Mouse (Mus musculus): Measurements from ENCODE around the gene Rpl5. TPM values are rescaled to one million over a fixed set of nuclear protein-coding genes. Genes with fewer than 3 reads are reported as not detected.
"Not testable (repeated sequence)": the region's sequence is repeated elsewhere in the genome, so short reads cannot be mapped to it uniquely, and the experiment has no call there.

Rpl5 gene
- polyA plus RNA-seq, 1 experiment from 2014 or later: 62.5 TPM

GRCm38 (mm10) chr5:107891515-107891914, 8.8 kb upstream of the Rpl5 start:
- not testable (repeated sequence) for H3K9ac ChIP-seq (ENCODE audit: low read depth, low read length); H3K27me3 ChIP-seq (ENCODE audit: control insufficient read depth, insufficient read depth, low read depth, low read length); H3K36me3 ChIP-seq (ENCODE audit: control insufficient read depth, insufficient read depth, low read length); H3K9me3 ChIP-seq (replicated peaks; ENCODE audit: control insufficient read depth, low read length, poor library complexity, severe bottlenecking); ATAC-seq; H3K4me2 ChIP-seq (ENCODE audit: low read length); H3K4me3 ChIP-seq (ENCODE audit: low read depth, low read length); H3K4me1 ChIP-seq (ENCODE audit: control insufficient read depth, insufficient read depth, low read length); H3K27ac ChIP-seq (ENCODE audit: low read length)
- no CpG with 5 or more reads among the region's 1 CpGs for WGBS

DNA sequence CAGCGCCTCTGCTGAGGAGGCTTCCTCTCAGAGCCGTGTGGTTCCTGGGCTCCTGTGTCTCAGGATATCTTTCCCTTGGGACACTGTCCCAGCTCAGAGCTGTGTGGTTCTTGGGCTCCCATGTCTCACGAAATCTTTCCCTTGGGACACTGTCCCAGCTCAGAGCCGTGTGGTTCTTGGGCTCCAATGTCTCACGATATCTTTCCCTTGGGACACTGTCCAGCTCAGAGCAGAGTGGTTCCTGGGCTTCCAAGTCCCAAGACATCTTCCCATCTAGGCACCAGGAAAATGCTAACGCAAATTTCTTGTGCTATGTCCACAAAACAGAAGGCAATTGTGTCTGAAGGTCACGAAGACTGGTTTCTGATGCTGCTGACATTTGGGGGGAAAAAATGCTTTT, 5.6 kb upstream of the Rpl5 start:
- H3K9ac ChIP-seq (ENCODE audit: low read depth, low read length): no peak overlapping the region
- H3K27ac ChIP-seq (ENCODE audit: low read length): no peak overlapping the region
- H3K4me1 ChIP-seq (ENCODE audit: control insufficient read depth, insufficient read depth, low read length): no peaks in the 10 kb centered on the region
- H3K27me3 ChIP-seq (ENCODE audit: control insufficient read depth, insufficient read depth, low read depth, low read length): no peaks in the 10 kb centered on the region
- no peak overlapping the region for H3K4me2 ChIP-seq (ENCODE audit: low read length)
- no peak for ATAC-seq
- H3K36me3 ChIP-seq (ENCODE audit: control insufficient read depth, insufficient read depth, low read length): no peaks in the 10 kb centered on the region
- no peaks in the 10 kb centered on the region for H3K9me3 ChIP-seq (replicated peaks; ENCODE audit: control insufficient read depth, low read length, poor library complexity, severe bottlenecking)
- H3K4me3 ChIP-seq (ENCODE audit: low read depth, low read length): no peak overlapping the region
- WGBS: 73% methylated on average over 7 of the region's 7 CpGs

DNA sequence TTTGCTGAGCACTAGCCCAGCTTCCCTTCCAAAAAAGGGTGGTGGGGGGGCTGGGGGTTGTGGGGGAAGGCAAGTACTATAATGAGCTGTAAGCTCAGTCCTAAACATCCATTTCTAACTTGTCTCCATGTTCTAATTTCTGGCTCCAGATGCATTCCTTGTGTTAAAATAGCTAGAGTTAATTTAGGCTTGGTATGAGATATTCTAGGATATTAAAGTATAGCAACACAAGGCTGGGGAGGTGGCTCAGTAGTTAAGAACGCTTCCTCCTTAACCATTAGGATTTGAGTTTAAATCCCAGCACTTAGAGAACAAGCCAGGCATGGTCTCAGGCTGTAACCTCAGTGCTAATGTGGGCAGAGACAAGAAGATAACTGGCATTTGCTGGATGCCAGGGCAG, 4.0 kb upstream of the Rpl5 start:
- WGBS: 69% methylated on average over 1 of the region's 1 CpGs
- no peak overlapping the region for H3K9ac ChIP-seq (ENCODE audit: low read depth, low read length)
- ATAC-seq: no peak
- H3K27ac ChIP-seq (ENCODE audit: low read length): no peak overlapping the region
- no peaks in the 10 kb centered on the region; the same call in 1 of the 2 replicates for H3K4me1 ChIP-seq (ENCODE audit: control insufficient read depth, insufficient read depth, low read length)
- H3K4me3 ChIP-seq (ENCODE audit: low read depth, low read length): no peak overlapping the region
- H3K27me3 ChIP-seq (ENCODE audit: control insufficient read depth, insufficient read depth, low read depth, low read length): no peaks in the 10 kb centered on the region
- no peak overlapping the region for H3K4me2 ChIP-seq (ENCODE audit: low read length)
- no peaks in the 10 kb centered on the region for H3K36me3 ChIP-seq (ENCODE audit: control insufficient read depth, insufficient read depth, low read length)
- no peaks in the 10 kb centered on the region for H3K9me3 ChIP-seq (replicated peaks; ENCODE audit: control insufficient read depth, low read length, poor library complexity, severe bottlenecking)

- H3K27ac ChIP-seq (ENCODE audit: low read length): peak overlapping the region; percentile 90
- H3K9ac ChIP-seq (ENCODE audit: low read depth, low read length): peak overlapping the region; percentile 93
- peak overlapping the region; percentile 81 for H3K4me2 ChIP-seq (ENCODE audit: low read length)
- peak overlapping the region; percentile 84 for H3K4me3 ChIP-seq (ENCODE audit: low read depth, low read length)
- H3K9me3 ChIP-seq (replicated peaks; ENCODE audit: control insufficient read depth, low read length, poor library complexity, severe bottlenecking): no peaks in the 10 kb centered on the region
- peaks cover 20% of the 10 kb centered on the region for H3K36me3 ChIP-seq (ENCODE audit: control insufficient read depth, insufficient read depth, low read length)
- peak; percentile 38; the same call in 1 of the 2 replicates for ATAC-seq
- no peaks in the 10 kb centered on the region for H3K27me3 ChIP-seq (ENCODE audit: control insufficient read depth, insufficient read depth, low read depth, low read length)
- H3K4me1 ChIP-seq (ENCODE audit: control insufficient read depth, insufficient read depth, low read length): peaks cover 14% of the 10 kb centered on the region
- 1% methylated on average over 23 of the region's 23 CpGs for WGBS
Observed at GRCm38 (mm10) chr5:107901014-107901615, 813 bp downstream of the Rpl5 start.

- no peaks in the 10 kb centered on the region for H3K27me3 ChIP-seq (ENCODE audit: control insufficient read depth, insufficient read depth, low read depth, low read length)
- 85% methylated on average over 3 of the region's 3 CpGs for WGBS
- H3K36me3 ChIP-seq (ENCODE audit: control insufficient read depth, insufficient read depth, low read length): peaks cover 42% of the 10 kb centered on the region
Observed at GRCm38 (mm10) chr5:107904325-107904724, 4.0 kb downstream of the Rpl5 start.

DNA sequence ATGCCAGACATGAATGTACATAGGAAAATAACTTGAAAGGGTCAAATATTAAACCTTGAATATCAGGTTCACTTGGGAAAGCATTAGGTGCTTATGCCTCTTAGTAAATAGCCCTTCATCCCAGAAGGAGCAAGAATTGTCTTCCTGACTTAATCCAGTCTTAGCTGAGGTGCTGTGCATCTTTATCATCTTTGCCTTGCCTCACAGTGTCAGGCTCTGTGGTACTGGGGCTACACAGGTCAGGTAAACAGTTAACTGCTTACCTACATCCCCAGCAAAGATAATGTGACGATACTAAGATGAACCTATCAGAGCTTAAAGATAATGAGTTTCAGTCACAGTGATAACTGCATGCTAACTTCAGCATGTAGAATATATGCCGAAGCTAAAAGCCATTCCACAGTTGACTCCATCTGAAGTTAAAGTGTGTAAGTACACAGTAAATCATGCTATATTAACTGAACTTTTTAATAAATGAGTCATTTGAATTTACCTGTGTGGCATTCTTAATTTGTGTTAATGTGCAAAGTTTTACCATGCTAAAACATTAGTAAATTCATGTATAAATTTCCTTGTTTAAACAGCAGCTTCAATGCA, 8.3 kb downstream of the Rpl5 start:
- H3K9ac ChIP-seq (ENCODE audit: low read depth, low read length): no peak overlapping the region
- no peak overlapping the region for H3K4me2 ChIP-seq (ENCODE audit: low read length)
- H3K4me3 ChIP-seq (ENCODE audit: low read depth, low read length): no peak overlapping the region
- no peak for ATAC-seq
- 95% methylated on average over 2 of the region's 2 CpGs for WGBS
- H3K27ac ChIP-seq (ENCODE audit: low read length): no peak overlapping the region
- H3K36me3 ChIP-seq (ENCODE audit: control insufficient read depth, insufficient read depth, low read length): peaks cover 44% of the 10 kb centered on the region
- H3K9me3 ChIP-seq (replicated peaks; ENCODE audit: control insufficient read depth, low read length, poor library complexity, severe bottlenecking): no peaks in the 10 kb centered on the region
- H3K27me3 ChIP-seq (ENCODE audit: control insufficient read depth, insufficient read depth, low read depth, low read length): no peaks in the 10 kb centered on the region
- H3K4me1 ChIP-seq (ENCODE audit: control insufficient read depth, insufficient read depth, low read length): no peaks in the 10 kb centered on the region

More at GRCm38 (mm10) chr5:107904325-107904724, 4.0 kb downstream of the Rpl5 start:
- no peak for ATAC-seq
- Histone ChIP-seq H3K9me3 (replicated peaks; ENCODE audit: control insufficient read depth, low read length, poor library complexity, severe bottlenecking) (no peaks in the 10 kb centered on the region), H3K4me3 (ENCODE audit: low read depth, low read length) (no peak overlapping the region), H3K27ac (ENCODE audit: low read length) (no peak overlapping the region), H3K4me1 (ENCODE audit: control insufficient read depth, insufficient read depth, low read length) (peaks cover 14% of the 10 kb centered on the region), H3K9ac (ENCODE audit: low read depth, low read length) (no peak overlapping the region), H3K4me2 (ENCODE audit: low read length) (no peak overlapping the region)

DNA sequence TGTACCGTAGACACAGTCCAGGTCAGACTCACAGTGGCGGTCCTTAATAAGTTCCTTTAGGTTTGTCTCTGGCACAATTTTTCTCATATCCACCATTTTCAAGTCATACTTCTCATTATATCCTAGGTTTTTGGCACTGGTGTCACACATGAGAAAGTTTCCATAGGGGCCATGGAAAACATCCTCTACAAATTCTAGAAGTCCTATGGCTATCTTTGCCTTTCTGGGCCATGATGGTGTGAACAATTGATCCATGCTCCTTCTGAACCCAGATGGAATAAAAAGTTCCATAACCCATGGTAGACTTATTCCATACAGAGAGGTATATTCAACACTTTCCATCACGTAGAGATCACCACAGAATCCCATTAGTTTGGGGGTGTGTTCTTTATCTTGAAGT, 9.4 kb downstream of the Rpl5 start:
- ATAC-seq: no peak
- no peaks in the 10 kb centered on the region for H3K9me3 ChIP-seq (replicated peaks; ENCODE audit: control insufficient read depth, low read length, poor library complexity, severe bottlenecking)
- H3K4me1 ChIP-seq (ENCODE audit: control insufficient read depth, insufficient read depth, low read length): no peaks in the 10 kb centered on the region
- no peak overlapping the region for H3K4me2 ChIP-seq (ENCODE audit: low read length)
- 93% methylated on average over 3 of the region's 3 CpGs for WGBS
- no peak overlapping the region for H3K4me3 ChIP-seq (ENCODE audit: low read depth, low read length)
- H3K36me3 ChIP-seq (ENCODE audit: control insufficient read depth, insufficient read depth, low read length): peaks cover 37% of the 10 kb centered on the region
- no peak overlapping the region for H3K9ac ChIP-seq (ENCODE audit: low read depth, low read length)
- no peaks in the 10 kb centered on the region for H3K27me3 ChIP-seq (ENCODE audit: control insufficient read depth, insufficient read depth, low read depth, low read length)
- H3K27ac ChIP-seq (ENCODE audit: low read length): no peak overlapping the region

GRCm38 (mm10) chr5:107910084-107910616, 9.8 kb downstream of the Rpl5 start:
- no peak for ATAC-seq
- no peak overlapping the region for H3K4me3 ChIP-seq (ENCODE audit: low read depth, low read length)
- H3K9me3 ChIP-seq (replicated peaks; ENCODE audit: control insufficient read depth, low read length, poor library complexity, severe bottlenecking): no peaks in the 10 kb centered on the region
- H3K36me3 ChIP-seq (ENCODE audit: control insufficient read depth, insufficient read depth, low read length): peaks cover 35% of the 10 kb centered on the region
- H3K4me1 ChIP-seq (ENCODE audit: control insufficient read depth, insufficient read depth, low read length): no peaks in the 10 kb centered on the region
- H3K27me3 ChIP-seq (ENCODE audit: control insufficient read depth, insufficient read depth, low read depth, low read length): no peaks in the 10 kb centered on the region
- H3K9ac ChIP-seq (ENCODE audit: low read depth, low read length): no peak overlapping the region
- whole genome bisulfite sequencing: 73% methylated on average over 5 of the region's 5 CpGs
- H3K4me2 ChIP-seq (ENCODE audit: low read length): no peak overlapping the region
- no peak overlapping the region for H3K27ac ChIP-seq (ENCODE audit: low read length)

DNA sequence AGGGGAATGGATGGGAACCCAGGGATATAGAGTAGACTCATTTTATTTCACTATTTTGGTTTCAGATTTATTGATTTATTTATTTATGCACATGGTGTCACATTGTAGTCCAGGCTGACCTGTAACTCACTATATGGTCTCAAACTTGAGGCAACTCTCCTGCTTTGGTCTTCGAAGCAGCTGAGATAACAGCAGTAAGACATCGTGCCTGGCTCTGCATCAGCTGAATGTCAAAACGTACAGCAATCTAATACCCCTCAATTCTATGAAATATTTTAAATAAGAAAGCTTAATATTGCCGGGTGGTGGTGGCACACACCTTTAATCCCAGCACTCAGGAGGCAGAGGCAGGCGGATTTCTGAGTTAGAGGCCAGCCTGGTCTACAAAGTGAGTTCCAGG, 10.7 kb downstream of the Rpl5 start:
- Histone ChIP-seq H3K9ac (ENCODE audit: low read depth, low read length) (no peak overlapping the region), H3K9me3 (replicated peaks; ENCODE audit: control insufficient read depth, low read length, poor library complexity, severe bottlenecking) (no peaks in the 10 kb centered on the region), H3K4me2 (ENCODE audit: low read length) (no peak overlapping the region), H3K4me1 (ENCODE audit: control insufficient read depth, insufficient read depth, low read length) (no peaks in the 10 kb centered on the region), H3K27ac (ENCODE audit: low read length) (no peak overlapping the region), H3K4me3 (ENCODE audit: low read depth, low read length) (no peak overlapping the region), H3K36me3 (ENCODE audit: control insufficient read depth, insufficient read depth, low read length) (peaks cover 31% of the 10 kb centered on the region), H3K27me3 (ENCODE audit: control insufficient read depth, insufficient read depth, low read depth, low read length) (no peaks in the 10 kb centered on the region)
- ATAC-seq: no peak
- WGBS: 98% methylated on average over 5 of the region's 5 CpGs
